8 mouse cellular contexts compared by ENCODE assay signal in the genomic region with DNA sequence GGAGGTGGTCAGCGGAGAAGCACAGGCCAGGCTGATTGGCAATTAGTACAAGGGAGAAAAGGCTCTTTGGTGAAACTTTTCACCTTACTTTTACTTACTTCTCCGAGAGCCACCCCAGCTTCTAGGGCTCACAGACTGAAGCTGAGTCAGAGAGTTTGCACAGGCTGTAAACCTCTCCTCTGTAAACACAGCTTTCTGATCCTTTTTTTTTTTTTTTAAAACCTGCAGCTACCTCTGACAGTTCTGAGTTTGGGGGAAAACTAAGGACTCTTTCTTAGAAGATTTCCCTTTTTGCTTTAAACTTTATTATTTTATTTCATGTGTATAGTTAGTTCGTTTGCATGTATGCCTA. TPM values are rescaled to one million over a fixed set of nuclear protein-coding genes. Genes with fewer than 3 reads are reported as not detected.
A peak's percentile ranks its signal among the peaks of the same experiment; 100 is the strongest.
DNase-seq lines count a peak whose midpoint lies in the region; ATAC-seq and TF ChIP-seq lines count a peak whose summit lies in the region.

No protein-coding gene starts in this region.

- ATAC-seq in kidney, embryonic 14.5 days (ENCODE audit: low FRiP score, low TSS enrichment) = no peak; the same call in 1 of the 2 replicates
- no peak for ATAC-seq in hindbrain, embryonic 13.5 days (ENCODE audit: low FRiP score)
- no peak for ATAC-seq in midbrain, embryonic 14.5 days (ENCODE audit: low FRiP score, low TSS enrichment)

- H3K9ac ChIP-seq in kidney, embryonic 14.5 days (ENCODE audit: low read depth, low read length) = 0 out of 2 replicates have a peak overlapping the region, but pooled peaks have one; percentile 50
- H3K9ac ChIP-seq in hindbrain, embryonic 13.5 days = no peak overlapping the region
- no peak overlapping the region for H3K9ac ChIP-seq in midbrain, embryonic 14.5 days (replicated peaks; ENCODE audit: low read length)

- H3K36me3 ChIP-seq in kidney, embryonic 14.5 days (ENCODE audit: control insufficient read depth, insufficient read depth, low read length) = no peaks in the 10 kb centered on the region
- H3K36me3 ChIP-seq in hindbrain, embryonic 13.5 days = no peaks in the 10 kb centered on the region
- H3K36me3 ChIP-seq in midbrain, embryonic 14.5 days (ENCODE audit: control insufficient read depth, insufficient read depth, low read length) = no peaks in the 10 kb centered on the region

- no peak overlapping the region for H3K27ac ChIP-seq in kidney, embryonic 14.5 days (ENCODE audit: low read depth, low read length)
- H3K27ac ChIP-seq in bone marrow, adult 2 months (ENCODE audit: control insufficient read depth, insufficient read depth, low read depth, low read length, poor library complexity) = peak overlapping the region; percentile 86
- no peak overlapping the region for H3K27ac ChIP-seq in hindbrain, embryonic 13.5 days
- H3K27ac ChIP-seq in midbrain, embryonic 14.5 days (replicated peaks; ENCODE audit: low read depth, low read length) = no peak overlapping the region

- H3K4me3 ChIP-seq in kidney, embryonic 14.5 days (ENCODE audit: low read length) = peak overlapping the region; percentile 52
- peak overlapping the region; percentile 77 for H3K4me3 ChIP-seq in bone marrow, adult 2 months (replicated peaks; ENCODE audit: control insufficient read depth, low read depth, low read length)
- H3K4me3 ChIP-seq in hindbrain, embryonic 13.5 days = peak overlapping the region; percentile 43
- peak overlapping the region; percentile 30; the same call in 1 of the 2 replicates for H3K4me3 ChIP-seq in midbrain, embryonic 14.5 days (replicated peaks; ENCODE audit: low read depth, low read length)

- H3K9me3 ChIP-seq in kidney, embryonic 14.5 days (ENCODE audit: control insufficient read depth, low read length) = no peaks in the 10 kb centered on the region
- no peaks in the 10 kb centered on the region for H3K9me3 ChIP-seq in hindbrain, embryonic 13.5 days
- H3K9me3 ChIP-seq in midbrain, embryonic 14.5 days (ENCODE audit: control insufficient read depth, low read length) = no peaks in the 10 kb centered on the region

- WGBS in kidney, embryonic 14.5 days = 27% methylated on average over 3 of the region's 3 CpGs
- 41% methylated on average over 3 of the region's 3 CpGs for WGBS in bone marrow, adult 2 months
- 40% methylated on average over 3 of the region's 3 CpGs for WGBS in hindbrain, embryonic 13.5 days
- WGBS in midbrain, embryonic 14.5 days = 36% methylated on average over 3 of the region's 3 CpGs

- H3K27me3 ChIP-seq in kidney, embryonic 14.5 days (ENCODE audit: control insufficient read depth, insufficient read depth, low read length) = peaks cover 20% of the 10 kb centered on the region
- H3K27me3 ChIP-seq in hindbrain, embryonic 13.5 days = peaks cover 41% of the 10 kb centered on the region
- 0 out of 2 replicates have a peak, but pooled peaks cover 5% of the 10 kb centered on the region for H3K27me3 ChIP-seq in midbrain, embryonic 14.5 days (ENCODE audit: control insufficient read depth, insufficient read depth, low read length)

- H3K4me2 ChIP-seq in kidney, embryonic 14.5 days (replicated peaks; ENCODE audit: low read depth, low read length) = peak overlapping the region; percentile 91
- H3K4me2 ChIP-seq in hindbrain, embryonic 13.5 days = peak overlapping the region; percentile 80
- peak overlapping the region; percentile 68 for H3K4me2 ChIP-seq in midbrain, embryonic 14.5 days (ENCODE audit: low read length)

- no peak for TF ChIP-seq CTCF in bone marrow, adult 2 months (IDR thresholded peaks at IDR 0.05; ENCODE audit: control insufficient read depth, insufficient read depth, low read length)

- DNase-seq in kidney, postnatal 14 days = no peak
- DNase-seq in midbrain, embryonic 14.5 days = no peak
- DNase-seq in cerebellum, postnatal 14 days = no peak
- DNase-seq in adrenal gland, postnatal 25 days = no peak
- no peak for DNase-seq in layer of hippocampus, adult 9-11 months

- TF ChIP-seq POLR2A in bone marrow, adult 2 months (IDR thresholded peaks at IDR 0.05; ENCODE audit: borderline replicate concordance, control insufficient read depth, low read depth, low read length) = no peak

- peaks cover 5% of the 10 kb centered on the region; the same call in 1 of the 2 replicates for H3K4me1 ChIP-seq in kidney, embryonic 14.5 days (ENCODE audit: control insufficient read depth, insufficient read depth, low read length)
- H3K4me1 ChIP-seq in bone marrow, adult 2 months (ENCODE audit: control insufficient read depth, insufficient read depth, low read length) = peaks cover 3% of the 10 kb centered on the region
- peaks cover 9% of the 10 kb centered on the region for H3K4me1 ChIP-seq in hindbrain, embryonic 13.5 days (replicated peaks)
- H3K4me1 ChIP-seq in midbrain, embryonic 14.5 days (ENCODE audit: control insufficient read depth, insufficient read depth, low read length) = 0 out of 2 replicates have a peak, but pooled peaks cover 5% of the 10 kb centered on the region

RNA-seq across cellular contexts. Expression of a gene that starts 0.7 kb away (rescaled TPM):
- polyA plus RNA-seq in kidney, embryonic 14.5 days (2014; fragmentation: Nextera tagmentation; extraction: Ambion mirVana) = 7.9 and 11.8 TPM in 2 replicates
- polyA plus RNA-seq in bone marrow, adult 2 months (2011; ENCODE audit: insufficient read depth, insufficient read length, low replicate concordance, missing spikeins) = 49.3 and 84.1 TPM in 2 replicates
- polyA plus RNA-seq in hindbrain, embryonic 13.5 days (2015; fragmentation: Nextera tagmentation; extraction: Ambion mirVana) = 2.7 and 3.6 TPM in 2 replicates
- 1.1 and 2.1 TPM in 2 replicates for polyA plus RNA-seq in midbrain, embryonic 14.5 days (2014; fragmentation: Nextera tagmentation; extraction: Ambion mirVana)
- 50.2 and 57.3 TPM in 2 replicates for total RNA-seq in adrenal gland, postnatal 25 days (2021)

RNA-seq across cellular contexts. Expression of a gene that starts 27.5 kb away (rescaled TPM):
- 35.4 and 51.3 TPM in 2 replicates for polyA plus RNA-seq in kidney, embryonic 14.5 days (2014; fragmentation: Nextera tagmentation; extraction: Ambion mirVana)
- polyA plus RNA-seq in bone marrow, adult 2 months (2011; ENCODE audit: insufficient read depth, insufficient read length, low replicate concordance, missing spikeins) = 9.5 and 11.4 TPM in 2 replicates
- polyA plus RNA-seq in hindbrain, embryonic 13.5 days (2015; fragmentation: Nextera tagmentation; extraction: Ambion mirVana) = 88.1 and 97.7 TPM in 2 replicates
- polyA plus RNA-seq in midbrain, embryonic 14.5 days (2014; fragmentation: Nextera tagmentation; extraction: Ambion mirVana) = 77.1 and 93.9 TPM in 2 replicates
- 26.2 and 38.4 TPM in 2 replicates for total RNA-seq in adrenal gland, postnatal 25 days (2021)
